In genomic region chr17:65612391-65613141, GRCm38 (mm10) we compare ENCODE assay signal across 8 mouse cellular contexts. TPM values are rescaled to one million over a fixed set of nuclear protein-coding genes. Genes with fewer than 3 reads are reported as not detected.
A peak's percentile ranks its signal among the peaks of the same experiment; 100 is the strongest.
DNase-seq lines count a peak whose midpoint lies in the region; ATAC-seq lines count a peak whose summit lies in the region.

No protein-coding gene starts in this region.

- H3K27me3 ChIP-seq in embryonic facial prominence, embryonic 10.5 days (replicated peaks; ENCODE audit: low read depth, poor library complexity, severe bottlenecking) = no peaks in the 10 kb centered on the region
- H3K27me3 ChIP-seq in liver, embryonic 11.5 days (replicated peaks; ENCODE audit: control insufficient read depth, insufficient read depth, low read length) = no peaks in the 10 kb centered on the region

- no peaks in the 10 kb centered on the region for H3K9me3 ChIP-seq in embryonic facial prominence, embryonic 10.5 days
- no peaks in the 10 kb centered on the region for H3K9me3 ChIP-seq in liver, embryonic 11.5 days (ENCODE audit: control insufficient read depth, low read length)

- WGBS in embryonic facial prominence, embryonic 10.5 days = 1% methylated on average over 90 of the region's 91 CpGs
- WGBS in liver, embryonic 11.5 days = under 1% methylated on average over 63 of the region's 91 CpGs

- H3K36me3 ChIP-seq in embryonic facial prominence, embryonic 10.5 days (replicated peaks) = peaks cover 6% of the 10 kb centered on the region
- H3K36me3 ChIP-seq in liver, embryonic 11.5 days (ENCODE audit: control insufficient read depth, insufficient read depth, low read length) = no peaks in the 10 kb centered on the region

- H3K27ac ChIP-seq in embryonic facial prominence, embryonic 10.5 days (replicated peaks) = peak overlapping the region; percentile 98
- peak overlapping the region; percentile 97 for H3K27ac ChIP-seq in liver, embryonic 11.5 days (ENCODE audit: low read depth, low read length)

- H3K4me2 ChIP-seq in liver, embryonic 11.5 days = peak overlapping the region; percentile 87

- peak overlapping the region; percentile 96 for H3K4me3 ChIP-seq in embryonic facial prominence, embryonic 10.5 days
- peak overlapping the region; percentile 99 for H3K4me3 ChIP-seq in liver, embryonic 11.5 days (ENCODE audit: low read depth, low read length)

- H3K9ac ChIP-seq in liver, embryonic 11.5 days (ENCODE audit: low read depth, low read length) = peak overlapping the region; percentile 100

- peak; percentile 61 for DNase-seq in 3134 (ENCODE audit: extremely low read depth, insufficient read length, low spot score)
- peak; percentile 58 to 60 for DNase-seq in adrenal gland, adult 18-20 months (ENCODE audit: low spot score in 2 of 2)
- DNase-seq in embryonic facial prominence, embryonic 10.5 days (ENCODE audit: low spot score) = peak; percentile 67
- peak; percentile 14 for DNase-seq in heart, adult 8-10 months (ENCODE audit: low spot score)
- DNase-seq in kidney, adult 8-10 months = peak; percentile 28 to 51
- DNase-seq in liver, embryonic 11.5 days (ENCODE audit: low spot score) = peak; percentile 58
- peak; percentile 70 for DNase-seq in neural tube, embryonic 10.5 days (ENCODE audit: extremely low spot score, low spot score)
- DNase-seq in testis, postnatal 10 days (ENCODE audit: low spot score) = peak; percentile 73

- peaks cover 44% of the 10 kb centered on the region for H3K4me1 ChIP-seq in embryonic facial prominence, embryonic 10.5 days
- peaks cover 39% of the 10 kb centered on the region for H3K4me1 ChIP-seq in liver, embryonic 11.5 days (replicated peaks; ENCODE audit: control insufficient read depth, insufficient read depth, low read length)

- ATAC-seq in liver, embryonic 11.5 days (replicated peaks; ENCODE audit: low FRiP score) = peak; percentile 34

RNA-seq across cellular contexts. Expression of gene Vapa, which starts 0.8 kb away (rescaled TPM):
- total RNA-seq in adrenal gland, adult 18-20 months (2021) = 100 to 1,000 TPM; 138 to 182 TPM
- polyA plus RNA-seq in embryonic facial prominence, embryonic 10.5 days (2016; fragmentation: Nextera tagmentation; extraction: Ambion mirVana) = 169 and 171 TPM in 2 replicates
- 10 to 100 TPM; 67.8 to 79.9 (median 75.9) TPM for total RNA-seq in heart, adult 8-10 months (2022)
- 158 and 163 TPM in 2 replicates for polyA plus RNA-seq in liver, embryonic 11.5 days (2014; fragmentation: Nextera tagmentation; extraction: Ambion mirVana)

RNA-seq across cellular contexts. Expression of gene Txndc2, which starts 29.4 kb away (rescaled TPM):
- 10 to 100 TPM in 1 of 2 experiments, 1 to 10 TPM in 1; 2.7 to 26.0 TPM for total RNA-seq in adrenal gland, adult 18-20 months (2021)
- 0.07 TPM in 1 of 2 replicates, not detected in the other for polyA plus RNA-seq in embryonic facial prominence, embryonic 10.5 days (2016; fragmentation: Nextera tagmentation; extraction: Ambion mirVana)
- under 1 TPM in 2 of 4 experiments, not detected in 2; 0.12 to 0.16 TPM for total RNA-seq in heart, adult 8-10 months (2022)
- not detected in 2 replicates for polyA plus RNA-seq in liver, embryonic 11.5 days (2014; fragmentation: Nextera tagmentation; extraction: Ambion mirVana)

Comparison
In these comparisons a context has a peak if more than half of its experiments do, and no peak if none do; other contexts are left out.
1. Peak in every context shown above with its lines: DNase-seq, ATAC-seq, H3K4me3 ChIP-seq and H3K27ac ChIP-seq.
2. DNase-seq: peak in every context shown above with its lines; median percentile 73 in testis, postnatal 10 days; 70 in neural tube, embryonic 10.5 days; 67 in embryonic facial prominence, embryonic 10.5 days; 61 in 3134; 59 in adrenal gland, adult 18-20 months; 58 in liver, embryonic 11.5 days; 40 in kidney, adult 8-10 months; 14 in heart, adult 8-10 months.